ENCODE assay signal across 8 mouse cellular contexts in genomic region chr5:108433804-108434587, GRCm38 (mm10). TPM values are rescaled to one million over a fixed set of nuclear protein-coding genes. Genes with fewer than 3 reads are reported as not detected.
DNase-seq lines count a peak whose midpoint lies in the region; ATAC-seq lines count a peak whose summit lies in the region.

Gene Atp5k (minus strand): TSS chr5:108434448.

- peak within 1 kb of the TSS; percentile 97 for H3K9ac ChIP-seq in heart, embryonic 13.5 days
- peak within 1 kb of the TSS; percentile 89 for H3K9ac ChIP-seq in liver, embryonic 12.5 days
- peak within 1 kb of the TSS; percentile 77 for H3K9ac ChIP-seq in stomach, embryonic 15.5 days

- peaks cover 37% of the 10 kb centered on the region for H3K36me3 ChIP-seq in heart, embryonic 13.5 days
- H3K36me3 ChIP-seq in liver, embryonic 12.5 days, result peaks cover 39% of the 10 kb centered on the region
- H3K36me3 ChIP-seq in stomach, embryonic 15.5 days, result peaks cover 14% of the 10 kb centered on the region; the same call in 1 of the 2 replicates

- DNase-seq in CD4-positive helper T cell, adult 2 months (ENCODE audit: low read depth, low spot score), result peak; percentile 93
- DNase-seq in brain, embryonic 18.5 days (ENCODE audit: low read depth, low spot score), result peak; percentile 80
- DNase-seq in kidney, postnatal 10 days, result peak; percentile 96
- DNase-seq in natural killer cell, adult 2 months (ENCODE audit: low spot score in 2 of 2), result peak; percentile 92 to 95

- H3K4me1 ChIP-seq in heart, embryonic 13.5 days, result peaks cover 16% of the 10 kb centered on the region
- peaks cover 36% of the 10 kb centered on the region for H3K4me1 ChIP-seq in liver, embryonic 12.5 days
- H3K4me1 ChIP-seq in stomach, embryonic 15.5 days, result peaks cover 5% of the 10 kb centered on the region

- H3K4me3 ChIP-seq in heart, embryonic 13.5 days, result peak within 1 kb of the TSS; percentile 84
- H3K4me3 ChIP-seq in liver, embryonic 12.5 days, result peak within 1 kb of the TSS; percentile 87
- peak within 1 kb of the TSS; percentile 84 for H3K4me3 ChIP-seq in stomach, embryonic 15.5 days (replicated peaks)

- no peaks in the 10 kb centered on the region for H3K9me3 ChIP-seq in heart, embryonic 13.5 days
- no peaks in the 10 kb centered on the region for H3K9me3 ChIP-seq in liver, embryonic 12.5 days (replicated peaks)
- no peaks in the 10 kb centered on the region for H3K9me3 ChIP-seq in stomach, embryonic 15.5 days

- peaks cover 24% of the 10 kb centered on the region; the same call in 1 of the 2 replicates for H3K27me3 ChIP-seq in heart, embryonic 13.5 days (replicated peaks)
- peaks cover 32% of the 10 kb centered on the region for H3K27me3 ChIP-seq in liver, embryonic 12.5 days (replicated peaks)
- H3K27me3 ChIP-seq in stomach, embryonic 15.5 days (replicated peaks), result no peaks in the 10 kb centered on the region

- peak within 1 kb of the TSS; percentile 89 for H3K4me2 ChIP-seq in heart, embryonic 13.5 days
- peak within 1 kb of the TSS; percentile 87 for H3K4me2 ChIP-seq in liver, embryonic 12.5 days
- H3K4me2 ChIP-seq in stomach, embryonic 15.5 days, result peak within 1 kb of the TSS; percentile 73

- ATAC-seq in erythroid progenitor cell, adult 5-6 weeks (replicated peaks; ENCODE audit: low FRiP score, poor library complexity, severe bottlenecking), result peak; percentile 94
- ATAC-seq in heart, embryonic 13.5 days (ENCODE audit: extremely low read depth, insufficient number of reproducible peaks, low FRiP score, low TSS enrichment), result peak; percentile 38; the same call in 1 of the 2 replicates
- peak; percentile 85 for ATAC-seq in liver, embryonic 12.5 days
- ATAC-seq in stomach, embryonic 15.5 days (ENCODE audit: insufficient read depth, low FRiP score, low read depth), result peak; percentile 83

- H3K27ac ChIP-seq in heart, embryonic 13.5 days (replicated peaks), result peak within 1 kb of the TSS; percentile 48
- peak within 1 kb of the TSS; percentile 64; the same call in 1 of the 2 replicates for H3K27ac ChIP-seq in liver, embryonic 12.5 days
- H3K27ac ChIP-seq in stomach, embryonic 15.5 days, result no peak within 1 kb of the TSS

- WGBS in heart, embryonic 13.5 days, result under 1% methylated on average over 42 of the region's 42 CpGs
- under 1% methylated on average over 42 of the region's 42 CpGs for WGBS in liver, embryonic 12.5 days (ENCODE audit: insufficient replicate concordance)
- WGBS in stomach, embryonic 15.5 days, result 1% methylated on average over 42 of the region's 42 CpGs

RNA-seq across cellular contexts. Expression of gene Atp5k, which starts in this region (rescaled TPM):
- 82.6 and 126 TPM in 2 replicates for total RNA-seq in erythroid progenitor cell, adult 5-6 weeks (2015; ENCODE audit: low replicate concordance)
- 60.6 and 96.3 TPM in 2 replicates for total RNA-seq in erythroid progenitor cell, adult 5-6 weeks (2017; ENCODE audit: low replicate concordance)
- polyA plus RNA-seq in heart, embryonic 13.5 days (2015; fragmentation: Nextera tagmentation; extraction: Ambion mirVana), result 723 and 856 TPM in 2 replicates
- 355 and 360 TPM in 2 replicates for polyA plus RNA-seq in liver, embryonic 12.5 days (2016; fragmentation: Nextera tagmentation; extraction: Ambion mirVana)
- 401 and 426 TPM in 2 replicates for polyA plus RNA-seq in stomach, embryonic 15.5 days (2015; fragmentation: Nextera tagmentation; extraction: Ambion mirVana)

Comparison
In these comparisons a context has a peak if more than half of its experiments do, and no peak if none do; other contexts are left out.
1. ATAC-seq: peak in every context shown above with its lines; median percentile 94 in erythroid progenitor cell, adult 5-6 weeks; 85 in liver, embryonic 12.5 days; 83 in stomach, embryonic 15.5 days; 38 in heart, embryonic 13.5 days.